Mouse (Mus musculus): ENCODE data around the gene Trpv1. TPM values are rescaled to one million over a fixed set of nuclear protein-coding genes. Genes with fewer than 3 reads are reported as not detected.

The Trpv1 gene
- polyA plus RNA-seq, 1 experiment from 2014 or later = 0.17 TPM

DNA sequence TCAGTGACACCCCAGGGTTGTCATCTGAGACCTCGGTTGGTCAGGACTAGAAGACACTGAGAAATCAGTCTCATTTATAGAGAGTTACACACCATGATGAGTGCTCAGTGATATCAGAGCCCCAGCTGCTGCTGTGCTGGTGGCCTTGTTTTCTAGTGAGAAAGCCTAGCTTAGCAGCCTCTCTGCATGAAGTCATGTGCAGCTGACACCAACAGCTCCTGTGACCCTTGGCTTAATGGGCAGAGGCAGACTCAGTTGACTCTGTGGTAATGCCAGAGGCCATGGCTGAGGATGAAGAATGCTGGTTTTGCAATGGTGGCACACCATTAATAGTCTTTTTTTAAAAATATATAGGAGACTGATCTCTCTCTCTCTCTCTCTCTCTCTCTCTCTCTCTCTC, 55.5 kb downstream of the Trpv1 start:
- Histone ChIP-seq H3K9ac (no peak overlapping the region), H3K4me3 (no peak overlapping the region), H3K27me3 (no peaks in the 10 kb centered on the region), H3K4me1 (no peaks in the 10 kb centered on the region), H3K27ac (no peak overlapping the region), H3K9me3 (no peaks in the 10 kb centered on the region), H3K4me2 (replicated peaks) (no peak overlapping the region), H3K36me3 (no peaks in the 10 kb centered on the region)
- 91% methylated on average over 1 of the region's 1 CpGs for WGBS
- ATAC-seq (ENCODE audit: low FRiP score, low read depth) = no peak

- no peak for ATAC-seq (ENCODE audit: low FRiP score, low read depth)
- WGBS = 53% methylated on average over 2 of the region's 2 CpGs
- Histone ChIP-seq H3K27ac (no peak overlapping the region), H3K4me3 (no peak overlapping the region), H3K36me3 (no peaks in the 10 kb centered on the region), H3K4me1 (no peaks in the 10 kb centered on the region), H3K4me2 (replicated peaks) (no peak overlapping the region), H3K9ac (no peak overlapping the region), H3K27me3 (no peaks in the 10 kb centered on the region), H3K9me3 (no peaks in the 10 kb centered on the region)
Measured at GRCm38 (mm10) chr11:73303123-73303522, 69.0 kb downstream of the Trpv1 start.

Other genes with a start within 250 kb of the Trpv1 start
- 0.84 and 1.0 TPM in 2 replicates for gene P2rx1, start 235.2 kb upstream of the Trpv1 start, polyA plus RNA-seq (2015; fragmentation: Nextera tagmentation; extraction: Ambion mirVana)
- gene Camkk1, start 215.3 kb upstream of the Trpv1 start, polyA plus RNA-seq (2015; fragmentation: Nextera tagmentation; extraction: Ambion mirVana) = 11.3 and 12.7 TPM in 2 replicates
- gene Ncbp3, start 186.5 kb upstream of the Trpv1 start, polyA plus RNA-seq (2015; fragmentation: Nextera tagmentation; extraction: Ambion mirVana) = 14.0 and 14.5 TPM in 2 replicates
- 0.32 and 0.57 TPM in 2 replicates for gene Itgae, start 143.7 kb upstream of the Trpv1 start, polyA plus RNA-seq (2015; fragmentation: Nextera tagmentation; extraction: Ambion mirVana)
- 14.5 and 15.5 TPM in 2 replicates for gene Haspin, start 96.0 kb upstream of the Trpv1 start, polyA plus RNA-seq (2015; fragmentation: Nextera tagmentation; extraction: Ambion mirVana)
- gene P2rx5, start 73.9 kb upstream of the Trpv1 start, polyA plus RNA-seq (2015; fragmentation: Nextera tagmentation; extraction: Ambion mirVana) = 0.70 and 0.89 TPM in 2 replicates
- gene Emc6, start 57.3 kb upstream of the Trpv1 start, polyA plus RNA-seq (2015; fragmentation: Nextera tagmentation; extraction: Ambion mirVana) = 96.7 and 98.9 TPM in 2 replicates
- gene Tax1bp3, start 57.2 kb upstream of the Trpv1 start, polyA plus RNA-seq (2015; fragmentation: Nextera tagmentation; extraction: Ambion mirVana) = 244 and 248 TPM in 2 replicates
- 26.0 and 26.3 TPM in 2 replicates for gene Ctns, start 35.2 kb upstream of the Trpv1 start, polyA plus RNA-seq (2015; fragmentation: Nextera tagmentation; extraction: Ambion mirVana)
- 1.9 and 2.6 TPM in 2 replicates for gene Shpk, start 34.8 kb upstream of the Trpv1 start, polyA plus RNA-seq (2015; fragmentation: Nextera tagmentation; extraction: Ambion mirVana)
- 0.09 and 0.14 TPM in 2 replicates for gene Trpv3, start 33.1 kb downstream of the Trpv1 start, polyA plus RNA-seq (2015; fragmentation: Nextera tagmentation; extraction: Ambion mirVana)
- gene Aspa, start 95.3 kb downstream of the Trpv1 start, polyA plus RNA-seq (2015; fragmentation: Nextera tagmentation; extraction: Ambion mirVana) = 1.0 and 1.2 TPM in 2 replicates
- gene Gm49340, start 95.4 kb downstream of the Trpv1 start, polyA plus RNA-seq (2015; fragmentation: Nextera tagmentation; extraction: Ambion mirVana) = not detected in 2 replicates
- not detected in 2 replicates for gene Spata22, start 95.4 kb downstream of the Trpv1 start, polyA plus RNA-seq (2015; fragmentation: Nextera tagmentation; extraction: Ambion mirVana)
- gene Olfr20, start 116.5 kb downstream of the Trpv1 start, polyA plus RNA-seq (2015; fragmentation: Nextera tagmentation; extraction: Ambion mirVana) = not detected in 2 replicates
- not detected in 2 replicates for gene Olfr376, start 137.0 kb downstream of the Trpv1 start, polyA plus RNA-seq (2015; fragmentation: Nextera tagmentation; extraction: Ambion mirVana)
- not detected in 2 replicates for gene Olfr1, start 165.3 kb downstream of the Trpv1 start, polyA plus RNA-seq (2015; fragmentation: Nextera tagmentation; extraction: Ambion mirVana)
- gene Olfr378, start 194.2 kb downstream of the Trpv1 start, polyA plus RNA-seq (2015; fragmentation: Nextera tagmentation; extraction: Ambion mirVana) = not detected in 2 replicates
- not detected in 2 replicates for gene Olfr380, start 223.2 kb downstream of the Trpv1 start, polyA plus RNA-seq (2015; fragmentation: Nextera tagmentation; extraction: Ambion mirVana)

Measured in limb, embryonic 13.5 days (tissue).